Comparison of ENCODE assay signal across 8 mouse cellular contexts in genomic region chr5:130023067-130023766, GRCm38 (mm10). TPM values are rescaled to one million over a fixed set of nuclear protein-coding genes. Genes with fewer than 3 reads are reported as not detected.
DNase-seq lines count a peak whose midpoint lies in the region; ATAC-seq and TF ChIP-seq lines count a peak whose summit lies in the region.

No protein-coding gene starts in this region.

- no peak overlapping the region for H3K27ac ChIP-seq in heart, embryonic 13.5 days (replicated peaks)
- H3K27ac ChIP-seq in ES-Bruce4 (ENCODE audit: insufficient read depth, low read length): no peak overlapping the region
- no peak overlapping the region for H3K27ac ChIP-seq in forebrain, embryonic 16.5 days (ENCODE audit: low read length)
- H3K27ac ChIP-seq in liver, embryonic 16.5 days (ENCODE audit: low read length): peak overlapping the region; percentile 92

- H3K9me3 ChIP-seq in heart, embryonic 13.5 days: no peaks in the 10 kb centered on the region
- no peaks in the 10 kb centered on the region for H3K9me3 ChIP-seq in ES-Bruce4 (replicated peaks; ENCODE audit: control insufficient read depth, insufficient read depth, low read length, poor library complexity, severe bottlenecking)
- no peaks in the 10 kb centered on the region for H3K9me3 ChIP-seq in forebrain, embryonic 16.5 days (ENCODE audit: control insufficient read depth, low read length)
- no peaks in the 10 kb centered on the region for H3K9me3 ChIP-seq in liver, embryonic 16.5 days (replicated peaks; ENCODE audit: control insufficient read depth, low read length)

- H3K36me3 ChIP-seq in heart, embryonic 13.5 days: 0 out of 2 replicates have a peak, but pooled peaks cover 6% of the 10 kb centered on the region
- H3K36me3 ChIP-seq in ES-Bruce4 (ENCODE audit: control insufficient read depth, insufficient read depth, low read length, poor library complexity, severe bottlenecking): no peaks in the 10 kb centered on the region
- no peaks in the 10 kb centered on the region for H3K36me3 ChIP-seq in forebrain, embryonic 16.5 days (ENCODE audit: control insufficient read depth, insufficient read depth)
- H3K36me3 ChIP-seq in liver, embryonic 16.5 days (ENCODE audit: control insufficient read depth, insufficient read depth): no peaks in the 10 kb centered on the region

- no peak for TF ChIP-seq POLR2A in ES-Bruce4 (IDR thresholded peaks at IDR 0.05; ENCODE audit: insufficient read depth, low read length)

- TF ChIP-seq EP300 in ES-Bruce4 (IDR thresholded peaks at IDR 0.05; ENCODE audit: insufficient read depth, low read depth, low read length): no peak

- peak overlapping the region; percentile 59; the same call in 1 of the 2 replicates for H3K9ac ChIP-seq in heart, embryonic 13.5 days
- peak overlapping the region; percentile 48; the same call in 1 of the 2 replicates for H3K9ac ChIP-seq in ES-Bruce4 (ENCODE audit: low read depth, poor library complexity, severe bottlenecking)
- no peak overlapping the region for H3K9ac ChIP-seq in forebrain, embryonic 16.5 days (replicated peaks; ENCODE audit: low read depth, low read length)
- peak overlapping the region; percentile 76 for H3K9ac ChIP-seq in liver, embryonic 16.5 days (ENCODE audit: low read depth, low read length)

- H3K4me2 ChIP-seq in heart, embryonic 13.5 days: peak overlapping the region; percentile 92
- H3K4me2 ChIP-seq in forebrain, embryonic 16.5 days (ENCODE audit: low read length): peak overlapping the region; percentile 97
- peak overlapping the region; percentile 87 for H3K4me2 ChIP-seq in liver, embryonic 16.5 days (ENCODE audit: low read depth, low read length)

- no peak for ATAC-seq in heart, embryonic 13.5 days (ENCODE audit: extremely low read depth, insufficient number of reproducible peaks, low FRiP score, low TSS enrichment)
- ATAC-seq in forebrain, embryonic 16.5 days: no peak
- no peak for ATAC-seq in liver, embryonic 16.5 days (ENCODE audit: low read depth)

- TF ChIP-seq CTCF in ES-Bruce4 (IDR thresholded peaks at IDR 0.05; ENCODE audit: low read depth, low read length): no peak

- 38% methylated on average over 12 of the region's 12 CpGs for WGBS in heart, embryonic 13.5 days
- WGBS in forebrain, embryonic 16.5 days: 41% methylated on average over 12 of the region's 12 CpGs
- WGBS in liver, embryonic 16.5 days (ENCODE audit: insufficient replicate concordance): 31% methylated on average over 12 of the region's 12 CpGs

- peaks cover 24% of the 10 kb centered on the region for H3K27me3 ChIP-seq in heart, embryonic 13.5 days (replicated peaks)
- no peaks in the 10 kb centered on the region for H3K27me3 ChIP-seq in ES-Bruce4 (ENCODE audit: control insufficient read depth, insufficient read depth, low read length, poor library complexity, severe bottlenecking)
- no peaks in the 10 kb centered on the region for H3K27me3 ChIP-seq in forebrain, embryonic 16.5 days (replicated peaks; ENCODE audit: control insufficient read depth, insufficient read depth, low read length)
- H3K27me3 ChIP-seq in liver, embryonic 16.5 days (ENCODE audit: control insufficient read depth, insufficient read depth, low read depth, low read length): no peaks in the 10 kb centered on the region; the same call in 1 of the 2 replicates

- DNase-seq in heart, adult 11 months: no peak
- no peak for DNase-seq in frontal cortex, adult 2 months (ENCODE audit: extremely low spot score in 1 of 2, low spot score in 1 of 2)
- no peak for DNase-seq in cerebellum, adult 11 months
- no peak for DNase-seq in left cerebral cortex, adult 18-20 months (ENCODE audit: low spot score in 2 of 2)

- peak overlapping the region; percentile 77 for H3K4me3 ChIP-seq in heart, embryonic 13.5 days
- no peak overlapping the region for H3K4me3 ChIP-seq in ES-Bruce4 (ENCODE audit: low read depth, low read length)
- H3K4me3 ChIP-seq in forebrain, embryonic 16.5 days (replicated peaks; ENCODE audit: low read length): peak overlapping the region; percentile 52
- H3K4me3 ChIP-seq in liver, embryonic 16.5 days (ENCODE audit: low read depth, low read length): peak overlapping the region; percentile 75

- peaks cover 14% of the 10 kb centered on the region for H3K4me1 ChIP-seq in heart, embryonic 13.5 days
- no peaks in the 10 kb centered on the region for H3K4me1 ChIP-seq in ES-Bruce4 (ENCODE audit: control insufficient read depth, insufficient read depth, low read length)
- H3K4me1 ChIP-seq in forebrain, embryonic 16.5 days (replicated peaks; ENCODE audit: control insufficient read depth, insufficient read depth, low read length): peaks cover 4% of the 10 kb centered on the region; the same call in 1 of the 2 replicates
- peaks cover 25% of the 10 kb centered on the region for H3K4me1 ChIP-seq in liver, embryonic 16.5 days (ENCODE audit: control insufficient read depth, low read depth, low read length)

RNA-seq across cellular contexts. Expression of gene Asl, which starts 5.8 kb away (rescaled TPM):
- 18.4 and 18.7 TPM in 2 replicates for polyA plus RNA-seq in heart, embryonic 13.5 days (2015; fragmentation: Nextera tagmentation; extraction: Ambion mirVana)
- 60.7 and 63.4 TPM in 2 replicates for polyA plus RNA-seq in ES-Bruce4 (2011; ENCODE audit: insufficient read depth, insufficient read length, low read depth, missing spikeins)
- 26.5 and 32.5 TPM in 2 replicates for polyA plus RNA-seq in forebrain, embryonic 16.5 days (2015; fragmentation: Nextera tagmentation; extraction: Ambion mirVana)
- 61.8 and 65.8 TPM in 2 replicates for polyA plus RNA-seq in liver, embryonic 16.5 days (2015; fragmentation: Nextera tagmentation; extraction: Ambion mirVana)
- 25.0 and 29.6 TPM in 2 replicates for polyA plus RNA-seq in frontal cortex, adult 2 months (2012; rRNA removed)
- total RNA-seq in left cerebral cortex, adult 18-20 months (2021): 10 to 100 TPM; 16.0 to 31.9 TPM

RNA-seq across cellular contexts. Expression of gene Crcp, which starts 5.9 kb away (rescaled TPM):
- polyA plus RNA-seq in heart, embryonic 13.5 days (2015; fragmentation: Nextera tagmentation; extraction: Ambion mirVana): 23.8 and 27.0 TPM in 2 replicates
- polyA plus RNA-seq in ES-Bruce4 (2011; ENCODE audit: insufficient read depth, insufficient read length, low read depth, missing spikeins): 25.7 and 30.0 TPM in 2 replicates
- 73.7 and 81.4 TPM in 2 replicates for polyA plus RNA-seq in forebrain, embryonic 16.5 days (2015; fragmentation: Nextera tagmentation; extraction: Ambion mirVana)
- polyA plus RNA-seq in liver, embryonic 16.5 days (2015; fragmentation: Nextera tagmentation; extraction: Ambion mirVana): 17.8 and 19.9 TPM in 2 replicates
- polyA plus RNA-seq in frontal cortex, adult 2 months (2012; rRNA removed): 41.8 and 44.8 TPM in 2 replicates
- total RNA-seq in left cerebral cortex, adult 18-20 months (2021): 10 to 100 TPM; 30.4 to 32.7 TPM

RNA-seq across cellular contexts. Expression of gene Gusb, which starts 20.4 kb away (rescaled TPM):
- 46.6 and 46.9 TPM in 2 replicates for polyA plus RNA-seq in heart, embryonic 13.5 days (2015; fragmentation: Nextera tagmentation; extraction: Ambion mirVana)
- polyA plus RNA-seq in ES-Bruce4 (2011; ENCODE audit: insufficient read depth, insufficient read length, low read depth, missing spikeins): 11.5 and 13.3 TPM in 2 replicates
- 14.4 and 17.4 TPM in 2 replicates for polyA plus RNA-seq in forebrain, embryonic 16.5 days (2015; fragmentation: Nextera tagmentation; extraction: Ambion mirVana)
- 30.5 and 30.6 TPM in 2 replicates for polyA plus RNA-seq in liver, embryonic 16.5 days (2015; fragmentation: Nextera tagmentation; extraction: Ambion mirVana)
- 18.3 and 22.1 TPM in 2 replicates for polyA plus RNA-seq in frontal cortex, adult 2 months (2012; rRNA removed)
- total RNA-seq in left cerebral cortex, adult 18-20 months (2021): 10 to 100 TPM; 10.6 to 12.7 TPM

RNA-seq across cellular contexts. Expression of gene Tpst1, which starts 49.9 kb away (rescaled TPM):
- polyA plus RNA-seq in heart, embryonic 13.5 days (2015; fragmentation: Nextera tagmentation; extraction: Ambion mirVana): 24.3 and 27.2 TPM in 2 replicates
- 35.6 and 44.8 TPM in 2 replicates for polyA plus RNA-seq in ES-Bruce4 (2011; ENCODE audit: insufficient read depth, insufficient read length, low read depth, missing spikeins)
- polyA plus RNA-seq in forebrain, embryonic 16.5 days (2015; fragmentation: Nextera tagmentation; extraction: Ambion mirVana): 59.5 and 66.1 TPM in 2 replicates
- 19.6 and 20.9 TPM in 2 replicates for polyA plus RNA-seq in liver, embryonic 16.5 days (2015; fragmentation: Nextera tagmentation; extraction: Ambion mirVana)
- 32.1 and 34.5 TPM in 2 replicates for polyA plus RNA-seq in frontal cortex, adult 2 months (2012; rRNA removed)
- total RNA-seq in left cerebral cortex, adult 18-20 months (2021): 10 to 100 TPM; 34.3 to 34.6 TPM
